Mouse (Mus musculus) heart, adult 11 months (tissue): ENCODE results near the gene Ccdc6.
A peak's percentile ranks its signal among the peaks of the same experiment; 100 is the strongest.

Experiments used
- DNase-seq: peaks from one replicate; pipeline ENCODE4 v3.0.0; 2022

The Ccdc6 gene

DNA sequence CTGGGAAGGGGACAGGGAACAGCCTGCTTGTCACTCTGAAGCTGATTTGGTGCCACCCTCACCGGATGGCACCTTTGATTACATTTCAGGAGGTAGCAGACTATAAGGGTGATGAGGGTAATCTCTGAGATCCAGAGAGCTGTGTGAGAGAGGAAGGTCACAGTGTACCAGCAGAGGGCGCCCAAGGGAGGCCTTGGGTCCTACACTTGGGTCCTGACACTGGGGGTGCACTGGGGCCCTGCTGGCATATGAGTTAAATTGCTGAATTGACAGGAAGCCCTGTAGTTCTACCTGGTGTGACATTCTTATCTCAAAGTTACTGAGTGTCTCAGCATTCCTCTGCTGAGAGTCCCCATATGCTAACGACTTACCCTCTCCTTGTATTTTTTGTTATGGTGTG lies 76.4 kb downstream of the Ccdc6 start:
- DNase-seq: peak; percentile 93

DNA sequence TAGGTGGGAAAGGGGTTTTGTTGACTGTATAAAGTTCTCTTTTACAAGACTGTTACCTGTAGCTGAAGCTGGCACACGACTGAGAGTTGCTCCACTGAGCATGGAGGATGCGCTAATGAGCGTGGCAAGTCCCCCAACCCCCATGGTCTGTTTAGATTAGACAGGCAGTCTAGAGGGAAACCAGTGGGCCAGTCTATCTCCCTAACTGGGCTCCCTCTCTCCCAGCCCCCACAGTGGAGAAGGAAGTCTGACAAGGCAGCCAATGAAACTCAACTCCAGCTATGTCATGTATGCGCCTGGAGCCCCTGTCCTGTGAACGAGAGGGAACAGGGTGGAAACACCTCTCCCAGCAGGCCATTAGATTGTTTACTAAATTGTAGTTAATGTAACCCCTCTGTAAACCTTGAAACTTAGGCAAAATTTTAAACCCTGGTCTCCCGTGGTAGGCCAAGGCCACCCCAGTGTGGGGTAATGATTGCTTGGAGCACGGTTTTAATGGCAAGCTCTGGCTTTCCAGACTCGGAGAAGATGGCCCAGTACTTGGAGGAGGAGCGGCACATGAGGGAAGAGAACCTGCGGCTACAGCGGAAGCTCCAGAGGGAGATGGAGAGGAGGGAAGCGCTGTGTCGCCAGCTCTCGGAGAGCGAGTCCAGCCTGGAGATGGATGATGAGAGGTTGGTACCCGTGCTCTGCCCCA lies 77.7 kb downstream of the Ccdc6 start:
- no peak for DNase-seq

DNA sequence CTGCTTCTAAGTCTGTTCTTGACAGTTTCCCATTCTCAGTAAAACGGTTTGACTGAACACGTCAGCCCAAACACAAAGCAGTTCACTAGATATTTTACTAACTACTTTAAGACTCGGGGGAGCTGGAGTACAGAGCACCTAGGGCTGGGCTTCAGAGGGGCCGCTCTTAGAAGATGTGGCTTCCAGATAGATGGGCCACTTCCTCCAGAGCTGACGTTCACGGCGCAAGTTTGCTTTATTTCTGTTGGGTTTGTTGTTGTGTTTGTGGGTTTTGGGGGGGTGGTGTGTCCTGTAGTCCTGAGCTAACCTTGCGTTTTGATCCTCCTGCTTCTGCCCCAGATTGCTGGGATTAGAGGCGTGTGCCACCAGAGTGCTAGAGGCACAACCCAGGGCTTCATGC lies 83.8 kb downstream of the Ccdc6 start:
- no peak for DNase-seq

DNA sequence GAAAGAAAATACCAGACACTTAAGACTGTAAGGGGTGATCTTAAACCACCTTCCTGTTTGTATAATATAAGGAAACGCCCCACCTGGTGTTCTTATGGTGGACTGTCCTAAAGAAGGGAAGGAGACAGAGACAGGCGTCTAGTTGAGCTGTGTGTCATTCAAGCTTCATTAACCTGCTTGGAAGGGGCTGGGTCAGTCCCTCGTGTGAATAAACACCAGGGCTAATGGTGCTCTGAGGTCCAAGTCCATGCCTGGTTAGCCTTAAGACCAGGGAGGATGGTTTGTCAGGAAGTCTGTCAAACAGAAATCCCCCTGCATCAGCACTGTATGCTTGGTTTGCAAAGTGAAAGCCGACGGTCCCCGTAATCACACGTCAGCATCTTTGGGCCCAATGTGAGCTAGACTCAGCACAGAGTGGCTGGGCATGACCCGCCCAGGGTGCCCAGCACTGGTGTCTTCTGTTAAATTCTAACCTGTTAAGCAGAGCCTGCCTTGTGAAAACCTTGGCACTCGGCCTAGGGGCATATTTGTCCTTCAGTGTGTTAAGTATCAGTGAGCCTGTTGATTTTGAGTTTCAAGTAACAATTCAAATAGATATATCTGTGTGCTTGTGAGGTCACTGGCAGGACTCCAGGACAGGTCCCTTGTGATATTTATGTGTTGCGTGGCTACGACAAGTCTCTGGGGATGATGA lies 84.5 kb downstream of the Ccdc6 start:
- DNase-seq: peak; percentile 93

DNA sequence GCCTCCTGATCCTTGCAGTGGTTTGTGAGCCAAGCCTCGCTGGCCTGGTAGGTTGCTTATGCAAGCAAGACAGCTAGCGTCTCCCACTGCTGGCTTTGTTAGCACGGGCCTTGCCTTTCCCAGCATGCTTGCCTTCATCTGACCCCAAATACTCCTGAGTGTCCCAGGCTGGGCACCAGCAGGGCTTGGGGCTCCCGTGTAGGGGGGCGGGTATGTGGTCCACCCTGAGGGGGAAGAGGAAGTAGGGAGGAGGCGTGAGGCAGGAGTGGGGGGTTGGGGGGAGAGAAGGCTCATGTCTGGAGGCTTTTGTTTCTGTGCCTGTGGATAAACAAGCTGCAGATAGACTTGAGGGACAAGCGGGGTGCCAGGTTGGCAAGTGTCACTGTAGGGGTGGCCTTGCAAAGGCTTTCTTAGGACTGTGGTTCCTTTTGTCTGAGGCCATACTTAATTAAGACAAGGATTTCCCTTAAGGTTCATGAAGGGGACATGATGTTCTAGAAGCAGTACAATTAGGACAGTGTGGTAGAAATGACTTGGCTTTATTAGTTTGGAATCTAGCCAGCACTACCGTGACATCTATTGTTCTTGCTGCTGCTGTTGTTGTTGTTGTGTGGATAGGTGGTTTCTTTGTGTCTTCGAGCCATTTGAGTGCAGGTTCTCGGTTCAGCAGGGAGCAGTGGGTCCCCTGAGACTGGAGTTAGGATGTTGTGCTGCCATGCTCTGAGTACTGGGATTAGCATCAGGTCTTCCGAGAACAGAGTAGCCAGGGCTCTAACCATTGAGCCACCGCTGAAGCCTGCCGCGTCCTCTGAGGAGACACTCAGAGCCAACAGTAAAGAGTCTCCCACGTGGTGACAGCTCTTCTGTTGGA lies 86.5 kb downstream of the Ccdc6 start:
- peak; percentile 98 for DNase-seq

DNA sequence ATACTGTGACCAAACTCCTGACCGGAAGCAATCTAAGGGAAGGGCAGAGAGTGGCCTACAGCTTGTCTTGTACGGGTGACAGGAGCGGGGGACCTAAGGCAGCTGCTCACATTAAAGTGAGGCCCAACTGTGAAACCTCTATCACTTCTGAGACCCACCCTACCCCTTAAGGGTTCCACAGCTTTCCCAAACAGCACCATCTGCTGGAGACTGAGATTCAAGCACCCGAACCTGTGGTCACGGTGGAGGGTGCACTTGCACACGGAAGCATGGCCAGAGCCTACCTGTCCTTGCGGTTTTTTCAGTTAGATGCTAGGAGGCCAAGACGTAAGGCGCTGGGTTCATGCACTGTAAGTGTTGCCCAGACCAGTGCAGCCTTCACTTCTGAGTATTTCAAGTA lies 89.2 kb downstream of the Ccdc6 start:
- DNase-seq: no peak

DNA sequence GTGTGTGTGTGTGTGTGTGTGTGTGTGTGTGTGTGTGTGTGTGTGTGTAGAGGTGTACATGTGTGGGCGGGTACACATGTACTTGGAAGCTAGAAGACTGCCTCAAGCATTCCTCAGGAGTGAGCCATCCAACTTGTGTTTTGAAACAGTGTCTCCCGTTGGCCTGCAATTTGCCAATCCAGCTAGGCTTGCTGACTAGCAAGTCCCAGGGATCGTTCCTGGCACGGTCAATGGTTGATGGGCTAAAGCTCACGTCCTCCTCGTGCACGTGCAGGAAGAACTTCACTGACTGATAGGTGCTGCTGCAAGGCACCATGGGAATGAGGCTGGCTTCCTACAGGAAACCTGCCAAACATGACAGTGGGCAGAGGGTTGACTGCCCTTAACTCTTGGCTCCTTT lies 89.7 kb downstream of the Ccdc6 start:
- DNase-seq: peak; percentile 92

DNA sequence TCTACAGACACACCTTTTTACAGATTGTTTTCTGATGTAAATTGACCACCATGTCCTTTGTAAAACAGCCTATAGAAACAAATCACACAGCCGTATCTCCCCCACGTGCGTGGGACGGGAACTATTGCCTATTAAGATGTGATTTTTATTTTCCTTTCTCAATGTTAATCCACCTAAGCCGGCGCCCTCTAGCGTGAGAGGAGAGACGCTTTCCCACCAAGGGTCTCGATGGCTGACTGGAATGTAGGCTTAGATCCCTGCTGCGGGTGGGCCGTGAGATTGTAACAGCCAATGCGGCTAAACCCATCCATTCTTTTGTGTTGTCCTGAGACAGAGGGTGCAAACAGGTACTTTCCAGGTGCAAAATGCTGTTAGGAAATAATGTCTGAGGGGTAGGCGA lies 92.9 kb downstream of the Ccdc6 start:
- no peak for DNase-seq

DNA sequence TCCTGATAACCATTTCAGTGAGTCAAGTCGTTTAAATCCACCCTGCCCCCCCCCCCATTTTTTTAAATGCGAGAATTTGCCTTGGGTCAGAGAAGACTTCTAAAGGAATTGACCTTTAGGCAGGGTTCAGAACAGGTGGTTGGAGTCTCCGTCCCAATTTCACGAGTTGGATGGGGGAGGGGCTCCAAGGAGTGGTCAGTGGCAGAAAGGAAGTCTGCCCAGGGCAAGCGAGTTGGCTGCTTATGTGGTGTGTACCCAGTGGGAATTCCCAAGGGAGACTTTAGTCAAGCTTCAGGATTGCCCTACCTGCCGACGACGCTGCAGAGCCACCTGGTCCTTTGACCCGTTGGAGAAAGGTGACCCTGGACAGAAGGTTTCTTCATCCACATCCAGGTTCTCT lies 97.4 kb downstream of the Ccdc6 start:
- no peak for DNase-seq

DNA sequence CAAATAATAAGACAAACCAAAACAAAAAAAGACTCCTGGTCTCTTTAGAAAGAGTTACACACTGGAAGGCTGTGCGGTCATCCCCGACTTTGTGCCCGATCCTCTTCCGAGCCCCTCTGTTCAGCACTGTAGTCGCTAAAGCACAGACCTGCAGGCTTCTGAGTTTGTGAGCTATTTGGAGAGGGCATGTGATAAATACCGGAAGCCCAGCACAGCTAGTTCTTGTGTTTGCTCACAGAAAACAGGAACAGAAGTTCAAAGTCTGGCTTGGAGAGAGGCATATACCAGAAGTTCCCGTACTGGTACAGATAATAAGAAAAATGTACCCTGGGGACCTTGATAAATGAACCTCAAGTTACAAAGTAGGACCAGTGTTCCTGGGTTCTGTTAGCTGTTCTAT lies 98.4 kb downstream of the Ccdc6 start:
- peak; percentile 92 for DNase-seq

DNA sequence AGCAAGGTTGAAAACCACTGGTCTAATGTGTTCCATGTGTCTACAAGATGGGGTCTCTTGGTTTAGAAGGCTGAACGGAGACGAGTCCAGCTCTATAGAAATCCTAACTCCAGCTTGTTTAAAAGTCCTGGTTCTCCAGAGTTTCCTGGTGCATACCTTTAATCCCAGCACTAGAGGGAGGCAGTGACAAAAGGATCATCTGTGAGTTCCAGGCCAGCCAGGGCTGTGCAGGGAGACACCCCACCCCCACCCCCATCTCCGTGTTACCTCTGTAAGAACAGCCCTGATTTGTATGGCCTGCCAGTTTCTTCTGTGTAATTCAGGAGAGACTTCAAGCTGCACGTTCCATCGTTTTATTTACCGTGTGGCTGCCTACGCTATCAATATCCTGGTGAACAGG lies 98.9 kb downstream of the Ccdc6 start:
- no peak for DNase-seq

DNA sequence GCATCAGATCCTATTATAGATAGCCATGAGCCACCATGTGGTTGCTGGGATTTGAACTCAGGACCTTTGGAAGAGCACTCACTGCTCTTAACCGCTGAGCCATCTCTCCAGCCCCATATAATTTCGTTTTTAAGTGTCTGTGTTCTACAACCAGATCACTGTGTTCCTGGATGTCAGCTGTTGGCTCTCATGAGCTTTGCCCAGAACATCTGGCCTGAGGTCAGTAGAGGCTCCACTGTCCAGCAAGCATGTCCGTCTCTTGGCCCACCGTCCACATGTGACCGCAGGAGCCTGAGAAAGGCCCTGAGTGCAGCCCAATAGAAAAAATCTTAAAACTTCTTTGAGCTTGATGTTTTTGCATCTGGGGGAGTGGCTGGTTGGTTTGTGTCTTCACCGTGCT lies 99.7 kb downstream of the Ccdc6 start:
- peak; percentile 98 for DNase-seq

DNA sequence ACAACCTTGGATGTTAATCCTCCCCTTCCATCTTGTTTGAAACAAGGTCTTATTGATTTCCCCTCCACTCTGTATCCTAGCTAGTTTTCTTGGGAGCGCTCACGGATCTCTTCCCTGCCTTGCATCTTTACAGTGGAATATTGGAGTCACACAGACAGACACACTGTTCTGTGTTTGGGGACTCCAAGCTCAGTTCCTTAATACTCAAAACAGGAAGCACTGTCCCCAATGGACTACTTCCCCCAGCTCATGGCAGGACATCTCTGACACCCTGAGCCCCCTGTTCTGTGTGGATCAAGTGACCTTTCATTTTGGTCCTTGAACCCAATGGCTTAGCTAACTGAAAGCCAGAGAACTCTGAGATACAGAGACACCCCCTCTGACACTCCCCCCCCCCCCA lies 100.7 kb downstream of the Ccdc6 start:
- DNase-seq: peak; percentile 93

DNA sequence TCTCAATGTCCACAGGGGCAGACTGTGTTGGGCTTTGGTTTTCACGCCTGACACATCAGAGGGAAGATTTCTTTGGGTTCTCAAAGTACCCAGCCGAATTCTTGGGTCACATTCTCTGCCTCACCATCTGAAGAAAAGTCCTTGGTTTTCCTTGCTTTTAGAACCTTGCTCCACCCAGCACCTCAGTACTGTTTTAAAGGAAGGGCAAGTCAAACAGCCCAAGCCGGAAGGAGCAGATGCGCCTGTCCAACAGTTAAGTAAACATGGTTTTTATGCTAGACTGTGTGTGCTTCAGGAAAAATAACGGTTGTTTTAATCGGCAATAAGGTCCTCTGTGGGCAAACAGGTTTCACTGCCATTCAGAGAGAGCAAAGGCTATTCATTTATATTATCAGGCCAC lies 101.1 kb downstream of the Ccdc6 start:
- no peak for DNase-seq

DNA sequence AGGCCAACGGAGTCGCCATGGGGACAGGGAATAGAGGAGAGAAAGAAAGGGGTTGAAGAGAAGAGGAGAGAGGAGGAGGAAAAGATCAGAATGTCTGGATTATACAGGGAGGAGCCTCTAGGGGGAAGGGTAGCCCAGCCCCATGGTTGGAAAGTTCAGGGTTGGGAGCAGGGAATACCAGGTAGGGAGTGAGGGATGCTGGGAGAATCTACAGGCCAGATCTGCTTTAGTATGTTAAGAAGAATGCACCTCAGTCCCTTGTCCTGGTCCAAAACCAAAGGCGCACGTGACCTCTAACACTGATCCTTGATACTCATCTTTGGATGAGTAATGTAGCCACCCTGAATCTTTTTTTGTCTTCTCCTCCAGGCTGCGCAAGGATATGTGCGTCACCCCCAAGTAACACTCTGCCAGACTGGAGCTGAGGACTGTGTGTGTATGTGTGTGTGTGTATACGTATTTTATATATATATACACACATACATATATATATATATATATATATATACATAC lies 102.1 kb downstream of the Ccdc6 start:
- DNase-seq: peak; percentile 74

DNA sequence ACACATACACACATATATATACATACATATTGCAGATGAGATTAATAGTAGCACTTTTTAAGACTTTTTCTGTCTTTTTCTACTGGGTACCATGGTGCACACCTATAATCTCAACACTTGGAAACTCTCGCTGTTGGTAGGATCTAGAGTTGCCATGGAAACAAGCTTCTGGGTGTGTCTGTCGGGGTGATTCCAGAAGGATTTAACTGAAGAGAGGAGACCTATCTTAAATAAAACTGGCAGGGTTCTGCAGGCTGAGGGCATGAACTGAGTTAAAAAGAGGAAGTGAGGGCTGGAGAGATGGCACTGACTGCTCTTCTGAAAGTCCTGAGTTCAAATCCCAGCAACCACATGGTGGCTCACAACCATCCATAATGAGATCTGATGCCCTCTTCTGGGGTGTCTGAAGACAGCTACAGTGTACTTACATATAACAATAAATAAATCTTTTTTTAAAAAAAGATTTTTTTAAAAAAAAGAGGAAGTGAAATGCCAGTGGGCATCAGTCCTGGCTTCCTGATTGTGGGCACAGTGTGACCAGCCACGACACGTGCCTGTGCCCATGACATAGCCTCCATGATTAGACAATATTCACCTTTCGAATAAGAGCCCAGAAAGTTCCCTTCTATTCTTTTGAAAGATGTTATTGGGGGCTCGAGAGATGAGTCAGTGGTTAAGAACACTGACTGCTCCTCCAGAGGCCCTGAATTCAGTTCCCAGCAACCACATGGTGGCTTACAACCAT lies 102.7 kb downstream of the Ccdc6 start:
- DNase-seq: peak; percentile 85

DNA sequence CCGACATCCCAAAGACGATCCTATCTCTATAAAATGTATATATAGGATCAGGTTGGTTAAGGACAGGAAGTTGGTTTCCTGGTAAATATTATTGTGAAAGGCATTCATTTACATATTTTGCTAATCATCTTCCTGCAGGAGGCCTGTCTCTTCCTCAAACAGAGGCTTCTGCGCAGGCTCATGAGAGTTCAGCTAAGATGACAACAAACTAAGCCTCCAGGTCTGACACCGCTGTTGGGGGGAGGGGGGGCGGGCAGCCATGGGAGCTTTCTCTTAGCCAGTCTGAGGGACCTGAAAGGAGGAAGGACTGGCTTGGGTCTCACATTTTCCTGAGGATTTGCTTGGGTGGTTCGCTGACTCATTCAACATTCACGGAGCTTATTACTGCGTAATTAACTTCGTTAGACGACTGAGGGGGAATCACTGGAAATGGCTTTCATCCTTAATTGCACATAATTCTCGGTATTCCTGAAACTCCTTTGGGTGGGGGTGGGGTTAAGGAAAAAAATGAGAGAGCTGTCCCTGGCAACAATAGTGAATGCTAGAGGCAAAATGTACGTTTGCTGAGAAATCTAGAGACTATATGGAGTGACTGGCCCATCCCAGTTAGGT lies 104.1 kb downstream of the Ccdc6 start:
- no peak for DNase-seq

DNA sequence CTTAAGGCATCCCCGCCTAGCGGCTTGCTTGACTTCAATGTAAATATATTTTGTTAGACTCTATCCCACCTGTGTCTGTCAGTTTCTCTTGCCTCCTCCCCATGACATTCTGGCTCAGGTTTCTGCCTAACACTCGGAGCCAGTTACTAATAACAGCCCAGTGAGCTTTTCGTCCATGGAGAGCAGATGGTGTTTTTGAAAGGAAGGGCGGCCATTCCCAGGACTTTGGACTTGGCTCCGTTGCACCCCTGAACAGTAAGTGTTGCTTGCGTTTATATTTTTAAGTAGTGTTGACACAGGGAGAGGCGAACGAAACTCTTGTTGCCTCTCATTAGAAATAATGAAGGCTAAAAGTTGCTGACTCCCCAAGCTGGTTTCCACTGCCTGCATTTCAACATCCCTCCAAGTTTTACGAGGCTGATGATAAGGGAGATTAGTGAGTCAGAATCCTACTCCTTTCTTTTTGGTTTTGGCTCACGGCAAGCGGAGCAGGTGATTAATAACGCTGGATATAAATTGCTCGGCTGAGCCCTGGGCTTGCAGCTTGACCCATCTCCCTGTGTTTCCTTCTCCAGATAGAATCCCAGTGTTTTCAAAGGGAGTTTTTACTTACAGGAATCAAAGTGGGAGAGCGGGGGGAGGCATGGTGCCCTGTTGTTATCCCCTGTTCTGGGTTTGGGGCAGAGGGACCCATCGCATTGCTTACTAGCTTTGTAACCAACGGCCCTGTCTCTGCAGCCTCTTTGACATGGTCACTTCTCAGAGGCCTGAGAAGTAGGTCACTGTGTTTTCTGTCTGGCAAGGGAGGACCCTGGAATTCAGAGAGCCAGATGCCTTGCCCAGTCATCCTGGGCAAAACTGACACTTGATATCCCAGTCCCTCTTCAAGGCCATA lies 107.8 kb downstream of the Ccdc6 start, which contains the start of gene Mrln:
Gene Mrln, plus strand, starts transcription at position 160 of the 895 bp plus-strand sequence.
- DNase-seq: peak; percentile 90

DNA sequence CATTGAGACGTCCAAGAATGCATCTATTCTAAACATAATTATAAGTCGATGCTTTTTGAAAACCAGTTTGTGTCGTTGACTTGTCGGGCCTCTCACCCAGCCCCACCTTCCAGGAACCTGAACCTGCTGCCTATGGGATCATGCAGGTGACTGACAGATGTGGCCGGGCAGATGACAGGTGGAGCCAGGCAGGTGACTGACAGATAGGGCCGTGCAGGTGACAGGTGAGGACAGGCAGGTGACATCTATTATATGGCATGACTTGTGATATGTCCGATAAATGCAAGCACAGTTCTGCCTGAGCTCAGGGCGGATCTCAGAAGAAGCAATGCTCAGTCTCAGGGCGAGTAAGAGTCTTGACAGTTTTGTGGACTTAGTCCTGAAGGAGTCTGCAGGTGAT lies 114.4 kb downstream of the Ccdc6 start:
- peak; percentile 58 for DNase-seq

DNA sequence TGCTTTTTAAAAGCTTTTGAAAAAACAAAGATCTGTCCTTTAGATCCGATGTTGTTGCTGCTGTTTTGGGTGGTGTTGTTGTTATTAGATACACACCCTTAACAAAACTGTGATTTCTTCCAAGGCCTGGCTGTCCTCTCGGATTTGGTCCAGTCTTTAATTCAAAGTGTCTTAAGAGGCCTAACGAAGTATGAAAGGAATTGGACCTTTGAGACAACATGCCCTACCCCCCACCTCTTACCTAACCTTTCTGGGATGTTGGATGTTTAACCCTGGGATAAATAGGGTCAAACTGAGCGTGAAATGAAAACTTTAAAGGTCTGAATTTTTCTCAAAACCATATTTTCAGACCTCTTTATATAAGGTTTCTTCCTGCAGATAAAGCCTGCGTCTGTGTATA lies 124.0 kb downstream of the Ccdc6 start:
- peak; percentile 15 for DNase-seq

DNA sequence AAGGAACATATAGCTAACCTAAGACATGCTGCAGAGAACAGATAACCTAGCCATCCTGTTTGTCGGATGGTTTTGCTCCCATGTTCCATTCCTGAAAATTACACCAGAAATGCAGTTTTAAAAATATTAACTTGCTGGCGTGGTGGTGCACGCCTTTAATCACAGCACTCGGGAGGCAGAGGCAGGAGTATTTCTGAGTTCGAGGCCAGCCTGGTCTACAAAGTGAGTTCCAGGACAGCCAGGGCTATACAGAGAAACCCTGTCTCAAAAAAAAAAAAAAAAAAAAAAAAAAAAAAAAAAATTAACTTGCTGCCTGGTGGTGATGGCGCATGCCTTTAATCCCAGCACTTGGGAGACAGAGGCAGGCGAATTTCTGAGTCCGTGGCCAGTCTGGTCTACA lies 125.3 kb downstream of the Ccdc6 start:
- peak; percentile 91 for DNase-seq
